Mouse (Mus musculus): ENCODE data around the gene Erbb3. TPM values are rescaled to one million over a fixed set of nuclear protein-coding genes. Genes with fewer than 3 reads are reported as not detected.
"Not testable (repeated sequence)": the region's sequence is repeated elsewhere in the genome, so short reads cannot be mapped to it uniquely, and the experiment has no call there.

Gene Erbb3
- polyA plus RNA-seq, 1 experiment, result 26.9 TPM

DNA sequence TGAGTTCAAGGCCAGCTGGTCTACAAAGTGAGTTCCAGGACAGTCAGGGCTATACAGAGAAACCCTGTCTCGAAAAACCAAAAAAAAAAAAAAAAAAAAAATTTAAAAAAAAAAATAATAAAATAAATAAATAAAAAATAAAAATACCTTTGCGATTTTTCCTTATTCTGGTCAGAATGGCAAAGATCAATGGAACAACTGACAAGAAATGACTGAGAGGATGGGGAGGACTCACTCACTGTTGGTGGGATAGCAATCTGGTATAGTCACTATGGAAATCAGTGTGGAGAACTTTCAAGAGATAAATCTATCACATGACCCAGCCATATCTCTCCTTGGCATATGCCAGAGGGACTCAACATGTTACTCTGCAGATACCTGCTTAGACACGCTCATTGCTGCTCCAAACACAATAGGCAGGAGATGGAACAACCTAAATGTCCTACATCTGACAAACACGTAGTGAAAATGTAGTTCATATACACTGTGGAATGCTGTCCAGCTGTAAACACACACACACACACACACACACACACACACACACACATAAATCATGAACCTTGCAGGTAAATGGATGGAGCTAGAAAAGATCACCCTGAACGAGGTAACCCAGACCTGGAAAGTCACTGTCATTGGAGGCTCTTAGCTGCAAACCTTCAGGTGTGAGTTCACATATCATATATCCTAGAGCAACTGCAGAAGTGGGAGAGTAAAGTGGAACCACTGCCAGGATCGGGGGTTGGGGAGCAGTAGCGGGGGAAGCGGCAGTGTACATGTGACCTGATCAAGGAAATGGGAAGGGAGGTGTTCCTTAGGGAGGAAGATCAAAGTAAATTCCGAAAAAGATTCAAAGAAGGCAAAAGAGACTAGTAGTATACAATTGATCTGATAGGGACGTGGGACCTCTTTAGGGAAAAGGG lies 38.2 kb upstream of the Erbb3 start:
- peaks cover 8% of the 10 kb centered on the region; the same call in 1 of the 2 replicates for H3K4me1 ChIP-seq (ENCODE audit: control insufficient read depth, insufficient read depth, low read length)
- H3K27me3 ChIP-seq (replicated peaks; ENCODE audit: control insufficient read depth, insufficient read depth, low read length), result no peaks in the 10 kb centered on the region
- no peak for DNase-seq
- H3K4me3 ChIP-seq (ENCODE audit: insufficient read depth, low read depth, low read length), result no peak overlapping the region
- no peak overlapping the region for H3K27ac ChIP-seq (ENCODE audit: insufficient read depth, low read depth, low read length)
- H3K36me3 ChIP-seq (ENCODE audit: control insufficient read depth, insufficient read depth, low read length), result peaks cover 8% of the 10 kb centered on the region; the same call in 1 of the 2 replicates
- TF ChIP-seq CTCF (conservative IDR thresholded peaks at IDR 0.05; ENCODE audit: insufficient read depth, insufficient read length, low read depth, low read length) (no peak), POLR2A (IDR thresholded peaks at IDR 0.05; ENCODE audit: low read depth, low read length) (no peak)
- 71% methylated on average over 10 of the region's 10 CpGs for WGBS

DNA sequence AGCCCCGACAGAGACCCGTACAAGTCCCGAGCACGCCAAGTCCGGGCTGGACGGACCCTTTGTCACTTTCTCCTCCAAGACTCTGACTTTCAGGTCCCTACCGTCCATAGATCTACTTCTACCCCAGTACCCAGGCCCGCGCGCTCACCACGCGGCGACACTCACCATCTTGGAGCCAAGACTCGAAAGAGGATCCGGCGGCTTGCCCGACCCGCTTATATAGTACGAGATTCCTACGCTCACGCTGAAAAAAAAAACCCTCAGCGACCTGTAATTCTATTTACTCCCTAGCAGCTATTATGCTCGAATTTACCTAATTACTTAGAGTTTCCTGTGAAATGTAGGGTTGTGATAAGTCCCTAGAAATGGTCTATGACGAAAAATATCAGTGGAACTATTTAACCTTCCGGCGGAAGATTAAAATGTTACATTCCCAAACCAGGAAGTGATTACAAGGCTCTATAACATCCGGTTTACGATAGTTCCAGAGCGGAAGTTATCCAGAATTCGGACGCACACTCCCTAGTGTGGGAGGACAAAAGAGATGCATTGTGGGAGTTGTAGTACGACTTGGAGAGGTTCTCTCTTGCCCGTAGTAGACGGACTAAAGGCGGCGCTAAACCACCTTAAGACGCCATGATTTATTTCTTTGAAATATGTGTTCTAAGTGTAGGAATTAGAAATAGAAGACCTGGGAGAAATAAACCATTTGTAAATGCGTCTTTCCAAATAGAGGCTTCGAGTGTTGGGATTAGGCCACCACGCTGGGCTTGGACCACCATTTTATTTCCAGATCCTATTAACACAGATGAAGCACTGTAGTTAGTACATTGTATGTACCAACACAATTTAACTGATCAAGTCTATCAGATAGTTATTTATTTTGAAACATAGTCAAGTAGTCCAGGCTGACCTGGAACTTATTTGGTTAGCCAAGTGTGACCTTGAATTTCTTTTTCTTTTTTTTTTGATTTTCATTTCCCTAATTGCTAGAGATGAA lies 37.2 kb upstream of the Erbb3 start, which contains the start of gene Rps26:
Gene Rps26 (minus strand): TSS at position 437 of the 1,000 bp plus-strand sequence.
- H3K27ac ChIP-seq (ENCODE audit: insufficient read depth, low read depth, low read length), result peak within 1 kb of the TSS; percentile 43
- peak; percentile 55 for TF ChIP-seq CTCF (conservative IDR thresholded peaks at IDR 0.05; ENCODE audit: insufficient read depth, insufficient read length, low read depth, low read length)
- peak; percentile 85 for TF ChIP-seq POLR2A (IDR thresholded peaks at IDR 0.05; ENCODE audit: low read depth, low read length)
- peaks cover 8% of the 10 kb centered on the region; the same call in 1 of the 2 replicates for H3K36me3 ChIP-seq (ENCODE audit: control insufficient read depth, insufficient read depth, low read length)
- H3K27me3 ChIP-seq (replicated peaks; ENCODE audit: control insufficient read depth, insufficient read depth, low read length), result no peaks in the 10 kb centered on the region
- peak within 1 kb of the TSS; percentile 84 for H3K4me3 ChIP-seq (ENCODE audit: insufficient read depth, low read depth, low read length)
- DNase-seq, result peak; percentile 98
- peaks cover 8% of the 10 kb centered on the region; the same call in 1 of the 2 replicates for H3K4me1 ChIP-seq (ENCODE audit: control insufficient read depth, insufficient read depth, low read length)
- 1% methylated on average over 40 of the region's 40 CpGs for WGBS

DNA sequence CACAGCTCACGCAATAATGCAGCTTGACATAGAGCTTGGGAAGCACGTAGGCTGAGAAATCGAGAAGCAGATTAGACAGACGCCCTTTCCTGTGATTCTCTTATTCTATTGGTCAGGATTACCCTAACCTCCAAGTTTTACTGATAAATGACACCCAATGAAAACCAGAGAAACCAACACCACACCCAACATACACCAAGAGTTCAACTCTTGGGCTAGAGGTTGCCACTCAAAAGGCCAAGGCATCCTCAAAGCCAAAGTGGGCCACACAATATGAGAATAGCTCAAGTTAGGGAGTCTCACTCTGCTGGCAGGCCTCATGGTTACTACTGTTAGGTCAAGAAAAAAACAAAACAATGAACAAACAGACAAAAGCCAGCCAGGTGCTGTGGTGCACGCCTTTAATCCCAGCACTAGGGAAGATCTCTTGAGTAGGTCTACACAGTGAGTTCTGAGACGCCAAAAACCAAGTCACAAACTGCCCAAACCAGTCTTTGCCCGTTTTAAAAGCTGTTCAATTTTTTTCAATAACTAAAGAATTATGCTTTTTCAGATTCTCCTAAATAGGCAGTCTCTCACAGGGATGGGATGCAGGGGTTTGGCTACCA lies 35.9 kb upstream of the Erbb3 start:
- peaks cover 8% of the 10 kb centered on the region; the same call in 1 of the 2 replicates for H3K36me3 ChIP-seq (ENCODE audit: control insufficient read depth, insufficient read depth, low read length)

DNA sequence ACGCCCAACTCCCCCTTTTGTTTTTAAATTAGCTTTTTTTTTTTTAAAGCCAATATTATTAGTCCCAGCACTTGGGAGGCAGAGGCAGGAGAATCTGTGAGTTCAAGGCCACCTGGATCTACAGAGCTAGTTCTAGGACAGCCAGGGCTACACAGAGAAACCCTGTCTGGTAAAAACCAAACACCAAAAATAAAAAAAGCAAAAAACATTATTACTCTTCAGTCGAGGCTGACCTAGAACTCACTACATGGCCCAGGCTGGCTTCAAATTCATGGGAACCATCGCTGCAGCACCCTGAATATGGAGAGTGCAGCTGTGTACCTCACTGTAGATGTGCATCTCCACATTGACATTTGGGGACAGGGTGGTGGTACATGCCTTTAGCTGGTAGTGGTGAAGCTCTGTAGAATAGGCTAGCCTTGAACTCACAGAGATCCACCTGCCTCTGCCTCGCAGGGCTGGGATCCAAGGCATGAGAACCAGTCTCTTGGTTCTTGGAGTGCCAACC lies 33.7 kb upstream of the Erbb3 start:
- not testable (repeated sequence) for H3K36me3 ChIP-seq (ENCODE audit: control insufficient read depth, insufficient read depth, low read length); H3K4me1 ChIP-seq (ENCODE audit: control insufficient read depth, insufficient read depth, low read length); DNase-seq; H3K27me3 ChIP-seq (replicated peaks; ENCODE audit: control insufficient read depth, insufficient read depth, low read length); H3K4me3 ChIP-seq (ENCODE audit: insufficient read depth, low read depth, low read length); H3K27ac ChIP-seq (ENCODE audit: insufficient read depth, low read depth, low read length)
- WGBS, result 90% methylated on average over 4 of the region's 4 CpGs

More for the DNA sequence above, 35.9 kb upstream of the Erbb3 start:
- DNase-seq, result no peak
- 39% methylated on average over 7 of the region's 7 CpGs for WGBS
- Histone ChIP-seq H3K27ac (ENCODE audit: insufficient read depth, low read depth, low read length) (no peak overlapping the region), H3K4me1 (ENCODE audit: control insufficient read depth, insufficient read depth, low read length) (peaks cover 8% of the 10 kb centered on the region; the same call in 1 of the 2 replicates), H3K27me3 (replicated peaks; ENCODE audit: control insufficient read depth, insufficient read depth, low read length) (no peaks in the 10 kb centered on the region), H3K4me3 (ENCODE audit: insufficient read depth, low read depth, low read length) (peak overlapping the region; percentile 84)
- TF ChIP-seq POLR2A (IDR thresholded peaks at IDR 0.05; ENCODE audit: low read depth, low read length) (no peak), CTCF (conservative IDR thresholded peaks at IDR 0.05; ENCODE audit: insufficient read depth, insufficient read length, low read depth, low read length) (no peak)

DNA sequence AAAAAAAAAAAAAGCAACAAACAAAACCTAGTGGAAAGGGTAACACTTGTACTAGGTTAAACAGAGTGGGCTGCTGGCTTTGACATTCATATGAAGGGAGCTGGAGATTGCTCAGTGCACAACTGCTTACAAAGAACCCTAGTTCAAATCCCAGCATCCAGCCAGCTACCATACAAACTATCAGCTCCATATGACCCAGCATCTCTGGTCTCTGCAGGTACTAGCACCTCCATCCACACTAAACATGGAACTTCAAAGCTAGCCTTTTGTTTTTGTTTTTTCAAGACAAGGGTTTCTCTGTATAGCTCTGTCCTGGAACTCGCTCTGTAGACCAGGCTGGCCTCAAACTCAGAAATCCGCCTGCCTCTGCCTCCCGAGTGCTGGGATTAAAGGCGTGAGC lies 33.2 kb upstream of the Erbb3 start:
- WGBS, result 97% methylated on average over 4 of the region's 4 CpGs
- Histone ChIP-seq H3K27ac (ENCODE audit: insufficient read depth, low read depth, low read length) (no peak overlapping the region), H3K4me1 (ENCODE audit: control insufficient read depth, insufficient read depth, low read length) (peaks cover 8% of the 10 kb centered on the region; the same call in 1 of the 2 replicates), H3K27me3 (replicated peaks; ENCODE audit: control insufficient read depth, insufficient read depth, low read length) (no peaks in the 10 kb centered on the region), H3K36me3 (ENCODE audit: control insufficient read depth, insufficient read depth, low read length) (peaks cover 8% of the 10 kb centered on the region; the same call in 1 of the 2 replicates), H3K4me3 (ENCODE audit: insufficient read depth, low read depth, low read length) (no peak overlapping the region)
- no peak for DNase-seq
- TF ChIP-seq CTCF (conservative IDR thresholded peaks at IDR 0.05; ENCODE audit: insufficient read depth, insufficient read length, low read depth, low read length), result no peak
- no peak for TF ChIP-seq POLR2A (IDR thresholded peaks at IDR 0.05; ENCODE audit: low read depth, low read length)

DNA sequence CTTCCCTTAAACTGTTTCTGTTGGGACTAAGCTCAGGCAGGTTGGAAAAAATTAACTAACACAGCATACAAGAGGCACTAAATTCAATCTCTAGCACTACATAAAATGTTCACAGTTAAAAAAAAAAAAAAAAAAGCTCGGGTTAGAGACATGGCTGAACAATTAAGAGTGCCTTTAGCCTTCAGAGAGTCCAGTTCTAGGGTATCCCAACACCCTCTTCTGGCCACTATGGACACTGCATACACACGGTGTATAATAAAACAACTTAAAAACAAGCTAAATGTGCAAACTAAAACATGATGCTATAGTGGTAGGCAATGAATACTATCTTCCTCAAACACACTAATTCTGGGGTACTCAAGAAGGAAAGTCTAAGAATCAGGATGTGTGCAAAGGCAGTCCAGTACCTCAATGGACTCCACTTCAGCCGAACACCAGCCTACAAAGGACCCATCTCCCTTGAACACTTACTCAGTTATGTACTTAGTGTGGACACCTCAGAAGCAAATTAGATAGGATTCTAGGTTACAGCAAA lies 32.6 kb upstream of the Erbb3 start:
- peaks cover 8% of the 10 kb centered on the region; the same call in 1 of the 2 replicates for H3K36me3 ChIP-seq (ENCODE audit: control insufficient read depth, insufficient read depth, low read length)
- whole genome bisulfite sequencing, result 65% methylated on average over 3 of the region's 3 CpGs
- peaks cover 8% of the 10 kb centered on the region; the same call in 1 of the 2 replicates for H3K4me1 ChIP-seq (ENCODE audit: control insufficient read depth, insufficient read depth, low read length)
- no peak overlapping the region for H3K27ac ChIP-seq (ENCODE audit: insufficient read depth, low read depth, low read length)
- no peak overlapping the region for H3K4me3 ChIP-seq (ENCODE audit: insufficient read depth, low read depth, low read length)
- no peaks in the 10 kb centered on the region for H3K27me3 ChIP-seq (replicated peaks; ENCODE audit: control insufficient read depth, insufficient read depth, low read length)
- DNase-seq, result no peak
- TF ChIP-seq POLR2A (IDR thresholded peaks at IDR 0.05; ENCODE audit: low read depth, low read length) (no peak), CTCF (conservative IDR thresholded peaks at IDR 0.05; ENCODE audit: insufficient read depth, insufficient read length, low read depth, low read length) (no peak)
